Mouse (Mus musculus) midbrain, embryonic 15.5 days (tissue): Measurements from ENCODE around the gene BC024063. TPM values are rescaled to one million over a fixed set of nuclear protein-coding genes. Genes with fewer than 3 reads are reported as not detected.

ENCODE experiments used
- polyA plus RNA-seq: library from polyadenylated mRNA; unstranded; fragments of >200 nt; fragmentation: Nextera tagmentation; extraction: Ambion mirVana; gene quantifications from 2 replicates; pipeline ENCODE4 v1.2.1, GENCODE M21; 2015

BC024063 gene
- polyA plus RNA-seq, 1 experiment from 2014 or later = 7.4 TPM

Other genes starting within 250 kb of the BC024063 start
- 9.1 and 11.7 TPM in 2 replicates for gene Gm32687, start 219.4 kb upstream of the BC024063 start, polyA plus RNA-seq
- 6.7 and 7.5 TPM in 2 replicates for gene Zfp781, start 152.9 kb upstream of the BC024063 start, polyA plus RNA-seq
- 17.3 and 17.8 TPM in 2 replicates for gene Zfp873, start 35.2 kb upstream of the BC024063 start, polyA plus RNA-seq
- gene AU041133, start 44.7 kb downstream of the BC024063 start, polyA plus RNA-seq = 11.0 and 13.5 TPM in 2 replicates
- gene Zfp938, start 157.9 kb downstream of the BC024063 start, polyA plus RNA-seq = 28.1 and 29.2 TPM in 2 replicates
- gene 4932415D10Rik, start 233.2 kb downstream of the BC024063 start, polyA plus RNA-seq = not detected in 2 replicates